Mouse (Mus musculus) spleen, postnatal 10 days (tissue): ENCODE measurements at regions not wholly inside any gene's neighbourhood (a gene's known extent, or its start where the extent isn't known, plus 50 kb on each side); places are given as distances from the start of the nearest gene placed in this dataset.

ENCODE experiments used
- DNase-seq, 2 experiments: peaks; one replicate each; pipeline ENCODE4 v3.0.0; 2021 to 2022; ENCODE audit warnings: low spot score in 2 of 2

- DNase-seq = no peak
Observed at GRCm38 (mm10) chr19:25729103-25729502, 56.9 kb downstream of the Dmrt2 start.

- DNase-seq = no peak
Observed at GRCm38 (mm10) chr19:25729633-25730032, 57.4 kb downstream of the Dmrt2 start.

- no peak for DNase-seq
Observed at GRCm38 (mm10) chr19:25778455-25778854, 106.2 kb downstream of the Dmrt2 start.

GRCm38 (mm10) chr19:25779356-25779755 is 107.1 kb downstream of the Dmrt2 start:
- DNase-seq = no peak

- no peak for DNase-seq
Observed at GRCm38 (mm10) chr19:25781314-25781713, 109.1 kb downstream of the Dmrt2 start.

GRCm38 (mm10) chr19:25802692-25803091 is 130.5 kb downstream of the Dmrt2 start:
- DNase-seq = no peak

GRCm38 (mm10) chr19:25805351-25805750 is 133.1 kb downstream of the Dmrt2 start:
- DNase-seq = no peak

GRCm38 (mm10) chr19:25813651-25814050 is 141.4 kb downstream of the Dmrt2 start:
- no peak for DNase-seq

- no peak for DNase-seq
Observed at GRCm38 (mm10) chr19:25845158-25845557, 172.9 kb downstream of the Dmrt2 start.

- DNase-seq = no peak
Observed at GRCm38 (mm10) chr19:25856344-25856743, 184.1 kb downstream of the Dmrt2 start.

GRCm38 (mm10) chr19:25863312-25863711 is 191.1 kb downstream of the Dmrt2 start:
- no peak for DNase-seq

GRCm38 (mm10) chr19:25906721-25907120 is 234.5 kb downstream of the Dmrt2 start:
- DNase-seq = no peak

GRCm38 (mm10) chr19:25922052-25922451 is 249.8 kb downstream of the Dmrt2 start:
- no peak for DNase-seq

- DNase-seq = no peak
Observed at GRCm38 (mm10) chr19:25922806-25923205, 250.6 kb downstream of the Dmrt2 start.

- DNase-seq = no peak
Observed at GRCm38 (mm10) chr19:25923727-25924384, 251.6 kb downstream of the Dmrt2 start.

- no peak for DNase-seq
Observed at GRCm38 (mm10) chr19:25924385-25924769, 252.2 kb downstream of the Dmrt2 start.

- no peak for DNase-seq
Observed at GRCm38 (mm10) chr19:25927220-25927619, 255.0 kb downstream of the Dmrt2 start.

GRCm38 (mm10) chr19:25937343-25937742 is 265.1 kb downstream of the Dmrt2 start:
- no peak for DNase-seq

- no peak for DNase-seq
Observed at GRCm38 (mm10) chr19:25971210-25971609, 299.0 kb downstream of the Dmrt2 start.

- no peak for DNase-seq
Observed at GRCm38 (mm10) chr19:25975202-25975601, 303.0 kb downstream of the Dmrt2 start.

GRCm38 (mm10) chr19:25980308-25980707 is 308.1 kb downstream of the Dmrt2 start:
- no peak for DNase-seq

GRCm38 (mm10) chr19:26014620-26015180 is 342.5 kb downstream of the Dmrt2 start:
- peak; percentile 3 to 22 for DNase-seq

GRCm38 (mm10) chr19:26021141-26021540 is 348.9 kb downstream of the Dmrt2 start:
- no peak for DNase-seq

- no peak for DNase-seq
Observed at GRCm38 (mm10) chr19:26026103-26026502, 353.9 kb downstream of the Dmrt2 start.
